In genomic region chr4:95180446-95180845, GRCm38 (mm10) we compare ENCODE assay signal across 16 mouse cellular contexts.
DNase-seq lines count a peak whose midpoint lies in the region; ATAC-seq lines count a peak whose summit lies in the region.
"Had no signal": no experiment of that assay in that cellular context is flagged by ENCODE, and none has a peak within 500 bp of the region (broad histone marks: within the 10 kb centered on the region; RNA-seq: fewer than 3 reads in every experiment).

No protein-coding gene starts in this region.

- peak; percentile 19; the same call in 1 of the 2 replicates for ATAC-seq in common myeloid progenitor, adult 5-6 weeks (replicated peaks; ENCODE audit: low read depth, poor library complexity, severe bottlenecking)
- ATAC-seq in granulocyte monocyte progenitor cell, adult 5-6 weeks (replicated peaks; ENCODE audit: poor library complexity, severe bottlenecking): peak; percentile 60
- peak; percentile 20; the same call in 1 of the 2 replicates for ATAC-seq in megakaryocyte progenitor cell, adult 5-6 weeks (replicated peaks; ENCODE audit: poor library complexity)
- ATAC-seq: forebrain, embryonic 14.5 days; forebrain, embryonic 16.5 days had no signal

- no peak for DNase-seq in embryo, embryonic 11 days
- DNase-seq in kidney, postnatal 36 days: no peak
- DNase-seq: adrenal gland, adult 2 months; adrenal gland, postnatal 10 days; adrenal gland, postnatal 25 days; cerebellum, adult 11 months; cerebellum, adult 18-20 months; cerebellum, adult 8-10 months; cerebellum, adult 9-11 months; cerebellum, postnatal 14 days; cerebellum, postnatal 36 days had no signal
